Mouse (Mus musculus) B cell, adult 2 months (primary cell): Measurements from ENCODE around the gene Pxdc1.

Experiments
- DNase-seq, 2 experiments: peaks; one replicate each; pipeline ENCODE4 v3.0.0; 2022

The Pxdc1 gene

DNA sequence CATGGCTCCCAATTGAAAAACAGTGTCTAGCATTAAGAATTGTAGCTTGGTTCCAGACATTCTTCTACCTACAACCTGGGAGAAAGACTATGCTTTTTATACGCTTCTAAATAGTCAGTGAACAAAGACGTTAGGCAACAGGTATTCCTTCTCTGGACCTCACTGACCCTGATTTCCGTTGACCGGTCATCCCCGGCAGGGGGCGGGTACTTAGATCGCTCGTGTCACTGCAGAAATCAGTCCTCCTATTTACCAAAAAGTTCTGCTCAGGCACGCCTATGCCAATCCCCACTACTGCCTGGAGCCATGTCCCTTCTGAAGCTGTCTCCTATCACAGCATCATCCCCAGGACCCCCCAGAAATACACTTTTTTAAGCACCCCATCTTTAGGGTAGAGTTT is at the start of gene Pxdc1:
Pxdc1 (minus strand) TSS at position 96 of the 400 bp plus-strand sequence.
- peak; percentile 53 to 56 for DNase-seq

DNA sequence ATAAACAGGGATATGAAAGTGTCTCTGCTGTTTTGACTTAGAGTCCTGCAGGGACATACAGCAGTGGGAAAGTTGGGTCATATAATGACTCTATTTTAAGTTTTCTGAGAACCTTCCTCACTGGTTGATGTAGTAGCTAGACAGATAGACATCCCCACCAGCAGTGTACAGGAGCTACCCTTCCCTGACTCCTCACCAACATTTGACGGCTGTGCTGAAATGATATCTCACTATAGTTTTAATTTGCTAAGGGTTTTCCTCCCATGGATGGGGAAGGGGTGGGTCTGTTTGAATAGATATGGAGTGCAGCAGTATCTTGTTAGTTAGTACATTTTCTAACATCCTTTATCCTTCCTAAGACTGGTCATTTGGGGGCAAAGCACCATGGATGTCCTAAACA is 47.3 kb upstream of the Pxdc1 start:
- no peak for DNase-seq

DNA sequence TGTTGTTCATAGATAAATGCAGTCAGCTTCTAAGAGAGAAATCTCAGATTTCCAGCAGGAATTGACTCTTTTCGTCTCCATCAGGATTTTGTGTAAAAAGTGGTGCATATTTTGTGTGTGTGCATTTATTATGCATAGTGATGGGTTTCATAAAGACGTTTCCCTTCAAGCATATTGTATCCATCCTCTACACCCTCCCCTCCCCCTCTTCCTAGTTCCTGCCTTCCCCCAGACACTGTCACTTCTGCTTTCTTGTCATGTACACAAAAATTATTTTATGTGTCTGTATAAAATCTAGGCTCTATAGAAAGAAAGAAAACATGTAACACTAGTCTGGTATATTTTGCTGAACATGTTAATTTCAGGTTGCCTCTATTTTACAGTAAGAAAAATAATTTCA is 46.8 kb upstream of the Pxdc1 start:
- peak; percentile 46 to 63 for DNase-seq

DNA sequence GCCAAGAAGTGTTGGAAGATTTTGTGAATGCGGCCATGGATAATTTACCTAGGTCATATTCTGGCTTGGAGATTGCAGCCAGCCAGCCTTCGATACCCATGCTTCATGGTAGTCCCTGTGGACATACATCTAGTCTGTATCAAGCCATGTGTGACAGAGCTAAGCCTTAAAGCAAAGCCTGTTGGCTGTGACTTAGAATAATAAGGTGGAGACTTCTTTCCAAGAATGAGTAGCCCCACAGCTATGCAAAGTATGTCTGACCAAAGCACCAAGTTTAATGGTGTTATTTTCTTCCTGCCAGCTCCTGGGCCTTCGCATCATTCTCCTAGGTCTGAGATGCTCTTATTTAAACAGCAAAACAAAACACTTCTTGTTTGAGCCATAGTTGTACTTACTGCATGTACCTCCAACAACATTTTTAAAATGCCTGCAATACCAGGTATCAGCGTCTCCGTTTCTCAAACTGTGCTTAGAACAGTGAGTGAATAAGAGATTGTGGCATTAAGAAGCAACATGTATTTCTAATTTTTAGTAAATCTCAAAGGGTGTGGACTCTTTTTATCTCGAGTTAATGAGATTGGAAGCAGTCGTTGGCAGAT is 43.5 kb upstream of the Pxdc1 start:
- DNase-seq: no peak

DNA sequence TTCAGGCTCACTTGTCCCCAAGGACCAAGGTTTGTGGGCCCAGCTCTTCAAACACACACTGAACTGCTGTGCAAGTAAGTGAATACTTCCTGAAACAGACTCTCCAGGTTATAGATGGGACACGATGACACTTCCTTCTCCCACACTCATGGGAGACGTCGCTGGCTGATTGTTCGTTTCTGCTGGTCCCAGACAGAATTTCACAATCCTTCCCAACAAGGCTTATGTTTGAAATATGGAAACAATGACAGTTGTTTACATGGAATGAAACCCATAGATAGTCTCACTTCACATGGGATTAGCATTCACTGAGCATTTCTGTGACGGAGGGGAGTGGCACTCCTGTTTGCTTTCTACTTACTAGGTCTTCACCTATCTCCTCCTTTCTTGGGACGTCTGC is 39.8 kb upstream of the Pxdc1 start:
- DNase-seq: no peak

DNA sequence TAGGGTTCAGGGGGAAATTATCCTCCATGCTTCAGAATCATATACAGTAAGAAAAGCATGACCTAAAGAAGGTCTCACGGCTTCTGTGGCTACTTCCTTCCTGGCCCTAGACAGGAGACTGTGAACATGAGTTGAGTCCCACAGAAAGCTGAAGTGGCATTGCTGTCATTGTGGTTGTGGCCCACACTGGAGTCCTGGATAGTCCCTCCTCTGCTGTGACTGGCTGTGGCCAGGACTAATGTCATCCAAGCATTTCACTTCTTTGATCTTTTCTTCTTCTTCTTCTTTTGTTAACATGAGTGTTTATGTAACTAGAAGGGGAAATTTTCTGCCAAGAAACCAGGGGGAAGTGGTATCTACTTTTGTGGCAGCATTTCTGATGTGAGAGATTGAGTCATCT is 37.8 kb upstream of the Pxdc1 start:
- peak; percentile 62 to 64 for DNase-seq

DNA sequence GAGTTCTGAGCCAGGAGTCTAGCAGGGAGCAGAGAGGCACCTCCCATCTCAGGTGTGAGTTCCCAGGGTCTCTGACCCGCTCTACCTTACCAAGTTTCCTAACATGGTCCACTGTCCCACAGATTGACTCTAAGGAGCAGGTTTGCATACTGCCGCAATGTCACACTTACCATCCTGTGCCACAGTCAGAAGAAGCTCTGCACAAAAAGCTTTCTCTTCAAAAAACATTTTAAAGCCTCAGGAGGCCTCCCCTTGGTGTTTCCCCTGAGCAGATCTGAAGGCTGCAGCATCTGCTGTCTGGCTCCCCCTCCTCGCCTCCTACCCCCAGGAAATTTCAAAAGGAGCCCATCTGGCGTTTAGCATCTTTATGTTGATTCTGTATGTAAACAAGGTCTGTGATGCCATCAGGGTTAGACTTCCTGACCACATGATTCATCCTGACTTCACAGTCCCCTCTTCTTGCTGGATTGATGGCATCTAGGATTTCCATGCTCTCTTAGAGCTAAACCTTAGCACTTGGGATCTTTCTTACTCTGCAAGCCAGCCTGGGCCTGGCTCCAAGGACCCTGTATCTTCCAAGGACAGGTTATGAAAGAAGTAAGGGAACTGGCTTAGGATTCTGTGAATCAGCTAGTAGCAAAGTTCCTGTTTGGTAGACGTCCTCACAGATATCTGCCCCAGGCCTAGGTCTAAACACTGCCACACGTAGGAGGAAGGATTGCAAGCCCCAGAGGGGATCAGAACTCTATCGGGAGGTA is 31.9 kb upstream of the Pxdc1 start:
- DNase-seq: peak in 1 of 2 experiments; percentile 32

DNA sequence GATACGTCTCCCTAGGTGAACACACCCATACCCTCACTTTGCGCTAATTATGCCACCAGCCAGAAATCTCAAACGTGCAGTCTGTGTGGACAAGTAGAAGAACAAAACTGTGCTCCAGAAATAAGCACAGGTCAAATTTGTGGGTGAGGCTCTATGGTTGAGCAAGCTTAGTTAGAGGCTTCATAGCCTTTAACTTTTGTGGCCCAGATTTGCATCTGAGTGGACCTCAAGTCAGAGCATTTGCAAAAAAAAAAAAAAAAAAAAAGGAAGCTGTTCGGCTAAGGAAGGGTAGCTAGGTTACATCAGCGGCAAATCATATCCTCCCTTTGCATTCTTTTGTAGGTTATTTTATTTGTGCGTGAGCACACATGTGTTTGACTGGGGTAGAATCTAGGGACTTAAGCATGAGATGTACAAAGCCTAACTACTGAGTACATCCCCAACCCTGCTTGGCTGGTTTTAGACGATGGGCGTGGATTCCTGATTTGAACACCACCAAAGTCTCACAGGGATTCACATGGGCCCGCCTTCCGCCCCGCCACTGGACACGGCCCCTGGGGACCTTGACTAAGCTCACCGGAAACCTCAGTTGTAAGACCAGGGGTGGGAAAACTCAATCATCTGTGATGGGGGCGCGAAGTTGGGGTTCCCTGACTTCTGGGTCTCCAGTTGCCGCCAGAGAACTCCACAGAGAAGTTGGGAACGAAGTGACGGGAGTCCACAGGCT is 30.6 kb upstream of the Pxdc1 start:
- peak; percentile 76 for DNase-seq

DNA sequence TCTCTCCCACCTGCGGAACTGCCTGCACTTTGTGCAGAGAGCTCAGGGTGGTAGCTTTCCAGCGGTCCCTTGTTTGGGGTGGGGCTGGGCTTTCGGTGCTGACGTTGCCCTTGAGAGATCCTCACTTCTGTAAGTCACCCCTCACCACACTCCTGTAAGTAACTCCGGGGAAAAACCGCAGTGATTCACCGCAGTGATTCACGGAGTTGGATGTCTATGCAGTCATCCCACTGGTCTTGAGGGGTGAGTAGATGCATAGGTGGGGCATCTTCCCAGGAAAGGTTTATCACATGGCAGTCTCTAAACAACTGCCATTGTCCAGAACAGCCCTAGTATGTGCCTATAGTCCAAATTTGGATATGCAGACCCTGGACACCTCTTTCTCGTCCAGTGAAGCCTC is 30.0 kb upstream of the Pxdc1 start:
- DNase-seq: peak in 1 of 2 experiments; percentile 17

DNA sequence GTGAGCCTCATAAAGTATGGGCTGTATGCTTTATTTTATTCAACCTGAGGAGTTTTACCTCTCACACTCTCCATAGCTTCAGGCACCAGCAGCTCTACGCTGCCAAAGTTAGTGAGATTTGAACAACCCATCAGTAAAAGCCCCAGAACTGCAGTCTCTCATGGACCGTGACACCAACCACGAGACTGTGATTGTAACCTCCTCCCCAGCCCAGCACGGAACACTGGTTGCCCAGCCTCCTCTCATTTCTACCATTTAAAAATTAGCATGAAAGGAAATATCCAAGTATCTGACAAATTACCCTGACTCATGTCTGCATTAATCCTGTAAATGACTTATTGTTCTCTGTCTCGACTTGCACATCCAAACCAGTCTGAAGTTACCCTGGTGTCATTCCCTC is 23.2 kb upstream of the Pxdc1 start:
- peak; percentile 63 to 74 for DNase-seq

DNA sequence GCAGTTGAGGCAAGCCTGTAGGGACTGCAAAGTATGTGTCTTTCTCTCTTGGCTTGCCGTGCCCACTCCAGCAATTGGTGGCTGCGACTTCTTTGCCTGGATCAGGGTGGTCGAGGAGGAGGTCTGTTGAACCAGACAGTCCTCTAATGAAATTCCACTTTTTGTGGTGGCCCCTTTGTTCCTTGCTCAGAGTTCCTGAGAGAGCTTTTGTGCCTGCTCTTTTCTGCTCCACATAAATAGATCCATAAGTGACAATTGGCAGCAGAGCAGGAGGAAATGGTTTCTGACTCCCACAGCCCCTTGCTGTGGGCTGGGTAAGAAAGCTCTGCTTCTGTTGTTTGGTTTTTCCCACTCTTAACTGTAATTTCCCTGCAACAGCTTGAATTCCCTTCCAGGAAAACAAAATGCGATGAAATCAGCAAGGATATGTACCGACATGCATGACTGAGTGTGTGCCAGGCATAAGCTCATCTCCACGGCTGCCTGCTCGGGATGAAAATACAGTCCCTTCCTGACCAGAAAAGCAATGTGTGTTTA is 22.6 kb upstream of the Pxdc1 start:
- no peak for DNase-seq

DNA sequence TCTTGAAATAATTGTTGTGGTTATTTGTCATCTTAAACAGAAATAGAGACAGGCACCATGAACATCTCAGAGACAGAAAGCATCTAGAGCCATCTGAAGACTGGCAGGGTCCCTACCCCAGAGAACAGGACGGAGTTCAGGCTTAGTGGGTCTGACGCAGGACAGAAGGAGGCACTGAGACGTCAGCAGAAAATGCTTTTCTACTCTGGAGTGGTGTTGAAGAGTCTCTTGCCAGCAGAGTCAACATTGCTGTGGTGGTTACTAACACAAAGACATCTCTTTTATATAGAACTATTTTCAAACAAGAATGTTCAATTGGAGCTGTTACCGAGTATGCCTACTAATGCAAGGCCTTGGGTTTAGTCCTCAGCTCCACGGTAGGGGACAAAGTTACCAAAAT is 20.1 kb upstream of the Pxdc1 start:
- no peak for DNase-seq

DNA sequence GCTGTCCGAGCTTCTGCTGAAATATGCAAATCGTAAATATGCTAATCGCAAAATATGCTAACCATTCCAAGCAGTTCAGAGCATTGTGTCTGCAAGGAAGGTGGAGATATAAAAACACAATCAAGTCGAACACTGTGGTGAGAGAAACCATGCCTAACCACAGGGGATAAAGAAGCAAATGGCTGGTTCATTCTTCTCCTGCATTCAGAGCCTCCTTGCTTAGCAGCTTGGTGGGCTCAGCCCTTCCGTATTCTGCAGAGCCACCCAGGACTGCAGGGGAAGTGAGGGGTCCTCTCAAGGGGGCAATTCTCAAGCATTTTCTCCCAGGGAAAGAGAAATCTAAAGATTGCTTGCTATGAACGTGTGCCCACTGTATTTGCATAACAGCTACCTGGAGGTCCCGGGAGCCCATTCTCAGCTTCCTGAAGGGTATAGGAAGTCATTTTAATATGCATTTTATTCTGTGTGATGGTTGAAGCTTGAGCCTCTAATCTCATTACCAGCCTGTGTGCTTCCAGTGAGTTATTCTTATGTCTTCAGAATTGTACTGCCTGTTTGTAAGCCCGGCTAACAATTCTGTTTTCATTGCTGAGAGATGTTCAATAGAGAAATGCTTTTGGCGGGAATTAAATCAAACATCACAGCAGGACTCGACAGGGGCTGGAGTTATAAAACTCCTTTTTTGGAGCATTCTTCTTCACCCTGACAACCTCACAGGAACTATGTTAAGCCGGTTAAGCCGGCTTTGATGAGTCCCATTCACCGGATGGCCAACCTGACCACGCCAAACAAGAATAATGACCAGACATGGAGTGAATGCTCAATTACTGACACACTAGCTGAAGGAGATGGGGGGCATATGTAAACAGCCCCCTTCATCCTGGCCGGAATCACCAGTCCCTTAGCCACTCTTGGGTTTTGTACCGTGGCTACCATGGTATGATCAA is 16.9 kb upstream of the Pxdc1 start:
- peak; percentile 29 to 37 for DNase-seq

DNA sequence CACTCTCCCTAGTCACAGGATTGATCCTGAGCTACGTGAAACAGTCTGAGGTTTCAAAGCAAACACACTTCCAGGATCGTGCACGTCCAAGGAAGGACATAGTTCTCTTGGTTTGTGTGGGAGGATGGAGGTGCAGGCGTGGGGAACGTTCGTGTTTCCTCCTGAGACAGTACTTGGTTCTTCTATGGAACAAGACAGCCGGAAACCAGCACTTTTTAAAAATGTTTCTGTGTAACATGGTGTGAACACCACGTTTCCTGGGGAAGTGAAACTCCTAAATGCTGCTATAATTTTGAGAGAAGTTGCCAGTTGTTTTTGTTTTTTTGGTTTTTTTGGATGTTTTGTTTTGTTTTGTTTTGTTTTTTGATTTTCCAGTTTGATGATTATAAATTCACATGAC is 13.9 kb upstream of the Pxdc1 start:
- peak; percentile 70 to 77 for DNase-seq

DNA sequence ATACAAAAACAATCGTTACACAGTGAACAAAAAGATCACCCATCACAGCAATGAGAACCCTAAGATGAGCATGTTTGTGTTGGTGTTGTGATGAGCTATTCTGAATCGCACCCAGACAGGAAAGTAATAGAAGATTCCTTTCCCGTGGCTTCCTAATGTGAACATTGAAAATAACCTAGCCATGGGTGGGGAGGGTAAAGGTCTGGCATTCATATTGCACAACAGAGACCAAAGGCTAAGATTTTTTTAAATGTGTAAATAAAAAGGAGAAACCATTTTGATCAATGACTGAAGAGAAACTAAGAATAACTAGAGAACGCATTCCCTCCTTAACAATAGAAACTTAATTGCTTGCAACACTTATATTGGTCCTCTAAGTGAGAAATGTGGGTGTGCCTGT is 11.8 kb upstream of the Pxdc1 start:
- no peak for DNase-seq

DNA sequence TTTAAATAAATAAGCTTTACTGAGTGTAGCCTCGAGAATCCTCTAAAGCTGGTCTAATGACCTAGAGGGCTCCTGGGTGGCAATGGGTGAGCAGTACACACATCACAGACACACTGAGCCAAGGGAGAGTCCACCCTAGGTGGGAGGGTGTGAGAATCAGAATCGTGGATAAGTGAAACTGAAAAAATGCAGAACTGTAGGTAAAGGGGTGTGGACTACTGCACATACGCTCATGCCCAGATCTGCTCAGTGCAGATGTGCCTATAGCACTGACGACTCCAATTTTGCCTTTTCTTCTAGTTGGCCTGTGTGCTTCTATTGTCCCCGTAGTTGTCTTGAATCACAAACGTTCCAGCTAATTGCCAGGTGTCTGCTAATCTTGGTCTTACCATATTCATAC is 10.5 kb upstream of the Pxdc1 start:
- DNase-seq: no peak

DNA sequence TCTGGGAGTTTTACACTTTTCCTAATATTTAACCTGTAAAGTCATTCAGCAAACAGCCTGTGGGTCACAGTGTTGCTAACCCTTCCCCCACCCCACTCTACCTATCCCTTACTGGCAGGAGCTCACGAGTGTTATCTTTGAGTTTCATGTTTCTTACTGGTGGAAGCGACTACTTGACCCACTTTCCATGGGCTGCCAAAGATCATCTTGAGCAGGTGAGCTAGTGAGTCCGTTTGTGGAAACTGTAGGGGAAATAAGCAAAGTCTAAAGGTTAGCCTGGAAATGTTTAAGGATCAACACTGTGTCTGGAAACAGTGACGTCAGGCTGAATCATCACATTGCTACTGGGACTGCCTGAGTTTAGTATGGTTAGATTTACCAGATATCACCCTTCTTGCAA is 6.2 kb upstream of the Pxdc1 start:
- no peak for DNase-seq

DNA sequence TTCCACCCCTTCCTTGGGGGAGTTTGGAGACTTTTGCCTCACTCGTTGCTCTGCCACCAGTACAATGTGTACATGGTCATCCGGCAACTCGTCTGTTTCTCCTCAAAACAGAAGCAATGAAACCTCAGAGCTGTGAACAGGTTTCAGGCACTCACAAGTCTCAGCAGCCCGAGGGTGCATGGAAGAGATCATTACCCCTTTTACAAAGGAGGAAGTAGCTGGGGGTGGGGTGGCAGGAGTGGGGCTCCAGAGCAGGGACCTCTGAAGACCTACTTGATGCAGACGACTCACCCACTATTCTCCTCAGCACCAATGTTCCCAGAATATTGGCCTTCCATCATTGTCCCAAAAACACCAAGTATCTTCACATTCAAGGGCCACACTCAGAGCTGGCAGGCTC is 3.1 kb upstream of the Pxdc1 start:
- peak; percentile 45 to 51 for DNase-seq

DNA sequence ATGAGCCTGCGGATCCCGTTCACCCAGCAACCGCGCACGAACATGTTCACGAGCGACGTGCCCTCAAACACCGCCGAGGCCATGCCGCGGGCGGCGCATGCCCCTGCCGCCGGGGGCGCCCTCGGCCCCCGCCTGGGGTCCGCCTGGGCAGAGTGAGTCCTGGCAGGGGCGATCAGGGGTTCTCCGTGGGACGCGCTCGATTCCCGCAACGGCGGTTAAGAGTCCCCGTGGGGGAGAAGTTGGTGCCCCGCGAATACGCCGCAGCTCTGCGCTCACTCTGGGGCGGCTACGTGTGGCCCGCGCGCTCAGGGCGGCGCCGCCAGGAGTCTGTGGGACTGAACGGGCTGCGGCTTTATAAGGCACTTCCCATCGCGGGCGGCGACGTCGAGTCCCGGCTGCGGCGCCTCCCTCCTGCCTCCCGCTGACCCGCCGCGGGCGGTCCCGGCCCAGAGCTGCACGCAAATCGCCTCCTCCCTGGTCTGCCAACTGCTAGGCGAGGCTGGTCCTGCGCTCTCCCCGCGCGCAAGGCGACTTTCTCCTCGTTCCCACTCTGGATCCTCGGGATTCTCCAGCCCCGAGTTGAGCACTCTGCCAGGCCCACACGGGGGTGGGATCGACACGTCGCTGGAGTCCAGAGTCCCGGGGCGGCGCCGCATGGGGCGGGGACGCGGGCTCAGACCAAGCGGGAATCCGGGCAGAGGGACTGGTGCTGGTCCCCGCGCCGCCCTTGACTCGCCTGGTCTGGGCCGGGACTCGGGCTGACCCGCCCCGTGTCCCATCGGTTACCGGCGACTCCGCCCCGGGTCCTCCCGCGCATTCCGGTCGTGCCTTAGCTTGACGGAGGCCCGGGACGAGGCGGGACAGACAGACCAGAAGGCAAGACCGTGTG is 689 bp downstream of the Pxdc1 start:
- peak; percentile 86 to 89 for DNase-seq

DNA sequence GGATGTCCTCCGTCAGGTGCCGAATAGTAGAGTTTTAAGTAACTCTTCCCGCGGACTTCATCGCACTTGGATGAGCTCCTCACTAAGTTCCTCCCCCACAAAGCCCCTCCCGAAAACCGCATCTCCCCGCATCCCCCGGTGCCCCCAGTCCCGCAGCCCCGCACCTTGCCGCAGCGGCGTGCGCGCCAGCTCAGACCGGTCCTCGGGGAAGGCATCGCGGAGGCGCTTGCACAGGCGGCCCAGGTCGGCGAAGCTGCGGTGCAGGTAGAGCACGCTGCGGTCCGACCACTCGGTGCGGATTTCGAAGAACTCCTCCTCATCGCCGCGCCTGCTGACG is 1.3 kb downstream of the Pxdc1 start:
- no peak for DNase-seq

DNA sequence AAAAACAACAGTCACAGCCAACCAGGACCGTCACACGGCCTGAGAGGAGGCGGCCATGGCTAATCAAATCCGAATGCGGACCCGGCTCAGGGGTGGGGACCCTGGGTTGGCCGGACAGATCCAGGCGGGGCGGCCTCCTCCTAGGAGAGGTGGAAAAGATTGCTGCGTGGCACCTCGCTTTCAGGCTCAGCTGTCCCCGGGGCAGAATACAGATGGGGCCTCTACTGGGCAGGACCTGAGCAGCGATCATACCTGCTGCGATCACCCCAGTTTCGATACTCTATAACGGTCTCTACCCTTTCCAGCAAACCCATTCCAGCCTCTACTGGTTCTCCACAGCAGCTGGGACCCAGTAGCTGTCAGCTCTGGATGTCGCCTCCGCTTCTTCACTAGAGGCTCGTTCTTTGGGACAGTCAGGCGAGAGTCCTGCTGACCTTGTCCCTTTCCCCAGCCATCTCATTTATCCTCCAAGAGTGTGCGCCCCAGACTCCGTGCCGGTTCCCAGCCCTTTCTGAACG is 1.8 kb downstream of the Pxdc1 start:
- DNase-seq: peak; percentile 38 to 45
